Mouse (Mus musculus): ENCODE results near the gene Gpr15.

Gpr15 gene

GRCm38 (mm10) chr16:58718666-58719120 lies at the start of gene Gpr15:
Gene Gpr15, minus strand, starts transcription at chr16:58719070.
- no peak for DNase-seq

DNA sequence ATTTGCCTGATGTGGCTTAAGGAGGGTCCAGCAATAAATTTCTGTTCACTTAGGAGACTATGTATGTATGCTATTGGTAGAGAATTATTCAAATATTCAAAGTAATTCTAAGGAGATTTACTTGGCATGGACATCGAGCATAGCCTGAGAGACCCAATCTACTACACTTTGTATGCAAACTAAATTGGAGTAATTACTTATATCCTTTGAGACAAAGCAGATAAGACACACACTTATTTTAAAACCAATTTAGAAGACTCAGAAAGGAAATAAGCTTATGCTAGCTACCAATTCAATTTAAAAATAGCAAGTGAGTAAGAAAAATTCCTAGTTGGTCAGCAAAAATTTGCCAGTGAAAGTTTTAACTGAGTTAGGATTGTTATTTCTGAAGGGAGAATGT lies 44.2 kb upstream of the Gpr15 start, which contains the start of gene Olfr172:
Gene Olfr172, minus strand, starts transcription at position 101 of the 400 bp plus-strand sequence.
- DNase-seq = no peak

DNA sequence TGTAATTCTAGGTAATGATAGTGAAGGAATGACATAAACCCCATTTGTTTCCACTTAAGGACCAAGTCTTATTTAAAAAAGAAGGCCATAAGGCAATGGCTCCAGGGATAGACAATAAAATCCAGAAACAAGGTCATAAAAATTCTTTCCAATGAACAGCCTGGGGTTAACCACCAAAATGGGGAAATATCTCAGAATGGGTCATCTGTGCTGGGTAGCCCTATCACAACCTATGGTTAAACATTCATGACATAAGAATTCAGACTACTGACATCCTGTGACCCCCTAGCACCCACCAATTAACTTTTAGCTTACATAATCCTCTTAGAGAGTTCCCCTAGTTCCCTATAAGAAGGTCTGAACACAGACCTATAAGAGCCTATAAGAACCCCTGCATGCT lies 37.3 kb upstream of the Gpr15 start:
- DNase-seq = no peak

DNA sequence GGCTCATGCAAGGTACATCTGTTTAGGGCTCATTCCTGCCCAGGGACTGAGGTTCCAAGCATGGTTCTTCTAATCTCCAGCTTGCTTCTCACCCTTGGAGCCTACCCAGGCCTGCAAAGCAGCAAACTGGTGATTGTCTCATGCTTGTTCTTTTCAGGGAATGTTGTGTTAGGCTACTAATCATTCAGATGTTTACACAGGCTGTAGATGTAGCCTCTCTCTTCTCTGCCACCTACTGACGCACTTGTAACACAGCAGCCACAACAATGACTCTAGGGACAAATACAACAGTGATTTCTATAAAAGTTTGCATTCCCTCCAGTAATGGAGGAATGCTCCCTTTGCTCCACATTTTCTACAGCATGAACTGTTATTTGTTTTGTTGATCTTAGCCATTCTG lies 32.4 kb upstream of the Gpr15 start:
- no peak for DNase-seq

DNA sequence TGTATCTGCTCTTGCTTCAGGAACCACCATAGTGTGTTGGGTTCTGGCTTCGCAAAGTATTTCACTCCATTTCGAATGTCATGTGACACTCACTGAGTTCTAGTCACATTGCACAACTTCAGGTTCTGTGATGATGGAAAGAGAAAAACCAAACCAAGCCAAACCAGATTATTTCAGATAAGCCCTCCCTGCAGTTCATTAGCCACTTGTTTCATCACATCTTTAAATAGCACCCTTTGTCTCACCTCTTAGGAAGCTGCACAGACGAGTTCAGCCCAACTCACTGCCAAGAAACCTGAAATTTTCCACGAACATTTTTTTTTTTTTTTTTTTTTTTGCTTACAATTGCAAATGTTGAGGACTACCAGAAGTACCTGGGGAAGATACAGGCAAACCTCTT lies 27.8 kb upstream of the Gpr15 start:
- DNase-seq = no peak

- DNase-seq = no peak
Observed at GRCm38 (mm10) chr16:58740751-58741150, 21.9 kb upstream of the Gpr15 start.

DNA sequence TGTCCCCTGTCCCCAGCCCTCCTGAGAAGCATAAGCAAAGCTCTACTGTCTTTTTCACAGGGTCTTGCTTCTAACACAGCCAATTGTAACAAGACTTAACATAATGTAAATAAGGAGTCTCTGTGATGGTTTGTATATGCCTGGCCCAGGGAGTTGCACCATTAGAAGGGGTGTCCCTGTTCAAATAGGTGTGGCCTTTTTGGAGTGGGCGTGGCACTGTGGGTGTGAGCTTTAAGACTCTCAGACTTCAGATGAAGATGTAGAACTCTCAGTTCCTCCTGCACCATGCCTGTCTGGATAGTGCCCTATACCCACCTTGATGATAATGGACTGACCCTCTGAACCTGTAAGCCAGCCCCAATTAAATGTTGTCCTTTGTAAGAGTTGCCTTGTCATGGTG lies 19.9 kb upstream of the Gpr15 start:
- no peak for DNase-seq

DNA sequence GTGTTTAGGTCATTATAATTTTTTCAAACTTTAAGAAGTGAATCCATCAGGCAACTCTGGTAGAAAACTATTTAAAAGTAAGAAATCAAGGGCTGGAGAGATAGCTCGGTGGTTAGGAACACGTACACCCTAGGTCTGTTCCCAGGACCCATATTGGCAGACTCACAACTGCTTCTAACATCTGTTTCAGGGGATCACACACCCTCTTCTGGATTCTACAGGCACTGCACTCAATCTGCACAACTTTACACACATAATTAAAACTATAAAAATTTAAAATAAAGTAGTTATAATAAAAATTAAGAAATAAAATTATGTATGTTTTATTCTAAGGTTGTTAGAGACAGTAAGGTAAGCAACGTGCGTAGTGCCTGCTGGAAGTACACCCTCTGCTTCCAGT lies 19.3 kb upstream of the Gpr15 start:
- DNase-seq = no peak

DNA sequence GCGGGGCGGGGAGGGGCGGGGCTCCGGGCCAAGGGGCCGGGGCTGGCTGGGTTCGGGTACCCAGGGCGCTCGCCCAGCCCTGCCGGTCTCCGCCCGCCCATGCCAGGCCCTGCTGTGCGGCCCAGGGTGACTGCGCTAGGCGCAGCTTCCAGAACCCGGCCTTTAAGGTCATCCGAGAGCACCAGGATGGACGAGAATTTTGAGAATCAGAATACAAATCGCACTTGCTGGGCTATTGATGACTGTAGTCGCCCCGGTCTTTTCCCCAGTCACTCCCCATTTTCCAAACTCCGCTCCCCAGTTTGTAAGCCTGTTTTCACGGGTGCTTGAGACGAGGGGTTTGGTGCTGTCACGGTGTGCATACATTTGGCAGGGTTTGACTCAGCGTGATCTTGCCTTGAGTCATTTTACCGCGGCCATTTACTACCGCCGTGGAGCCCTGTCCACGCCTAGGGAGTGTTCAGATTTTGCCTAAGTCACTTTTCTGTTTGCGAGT lies 9.4 kb upstream of the Gpr15 start:
- peak; percentile 10 for DNase-seq

GRCm38 (mm10) chr16:58727477-58728131 lies 8.7 kb upstream of the Gpr15 start, which contains the start of gene Cldnd1:
Gene Cldnd1, plus strand, starts transcription at chr16:58727910.
- peak; percentile 98 for DNase-seq

DNA sequence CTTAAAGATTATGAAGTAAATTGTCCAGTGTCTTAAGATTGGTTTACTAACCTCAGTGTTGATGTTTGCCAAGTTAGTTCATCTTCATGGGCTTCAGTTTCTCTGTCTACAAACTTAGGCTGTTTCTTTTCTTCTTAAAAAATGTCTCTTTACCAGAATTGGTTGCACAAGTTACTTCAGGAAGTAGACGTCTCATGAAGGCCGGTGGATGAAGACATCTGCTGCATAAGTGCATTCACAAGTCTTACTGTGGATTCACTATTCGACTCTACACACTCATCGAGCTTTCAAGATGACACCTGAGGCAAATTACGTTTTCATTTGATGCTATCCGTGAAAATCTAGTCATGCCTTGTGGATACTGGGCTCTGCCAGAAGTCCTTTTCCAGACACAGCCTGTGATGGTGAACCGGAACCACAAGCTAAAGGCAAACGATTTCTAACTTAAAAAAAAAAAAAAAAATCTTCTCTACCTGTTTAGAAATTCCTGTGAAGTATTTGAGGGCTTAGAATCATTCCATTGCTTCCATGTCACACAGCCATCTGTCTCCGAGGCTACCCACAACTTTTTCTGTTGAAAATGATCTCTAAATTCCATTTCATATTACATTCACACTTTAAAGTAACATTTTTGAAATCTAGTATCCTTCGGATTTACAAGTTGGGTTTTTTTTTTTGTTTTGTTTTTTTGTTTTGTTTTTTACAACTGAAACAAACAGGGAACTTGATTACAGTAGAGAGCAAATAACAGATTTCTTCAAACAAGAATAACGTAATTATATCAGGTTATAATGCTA lies 8.0 kb upstream of the Gpr15 start:
- DNase-seq = no peak

DNA sequence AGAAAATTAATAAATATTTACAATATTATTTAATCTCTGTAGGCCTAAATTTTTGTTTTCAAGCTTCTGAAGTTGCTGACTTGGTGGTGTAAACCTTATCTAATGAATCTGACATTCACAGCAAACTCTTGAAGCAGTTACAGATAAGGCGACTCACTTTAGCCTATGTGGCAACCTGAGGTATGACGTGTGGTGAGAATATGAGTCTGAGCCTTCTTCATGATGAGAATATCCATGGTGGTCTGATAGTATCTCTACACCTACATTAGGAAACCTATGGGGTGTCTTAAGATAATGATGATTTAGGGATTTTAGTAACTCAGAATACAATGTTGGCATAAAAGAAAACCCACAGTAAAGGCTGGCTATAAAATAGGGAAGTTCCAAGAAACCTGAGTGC lies 3.4 kb upstream of the Gpr15 start:
- no peak for DNase-seq

DNA sequence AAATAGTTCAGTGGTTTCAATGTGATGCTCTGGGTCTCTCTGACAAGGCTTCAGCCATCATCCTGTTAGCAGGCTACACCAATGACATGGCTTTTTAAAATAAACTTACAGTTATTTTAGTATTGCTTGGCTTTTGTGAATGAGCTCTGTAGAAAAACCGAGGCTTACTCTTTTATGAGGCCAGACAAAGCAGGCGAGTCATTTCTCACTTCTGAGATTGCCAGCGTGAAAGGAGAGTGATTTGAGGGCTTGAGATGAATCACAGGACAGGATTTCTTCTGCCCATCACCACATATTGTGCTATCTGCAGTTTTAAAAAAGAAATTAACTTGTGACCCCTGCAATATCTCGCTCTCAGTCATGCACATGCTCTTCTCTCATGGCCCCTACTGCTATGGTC lies 3.9 kb downstream of the Gpr15 start:
- DNase-seq = no peak

GRCm38 (mm10) chr16:58713128-58713527 lies 5.7 kb downstream of the Gpr15 start:
- no peak for DNase-seq

DNA sequence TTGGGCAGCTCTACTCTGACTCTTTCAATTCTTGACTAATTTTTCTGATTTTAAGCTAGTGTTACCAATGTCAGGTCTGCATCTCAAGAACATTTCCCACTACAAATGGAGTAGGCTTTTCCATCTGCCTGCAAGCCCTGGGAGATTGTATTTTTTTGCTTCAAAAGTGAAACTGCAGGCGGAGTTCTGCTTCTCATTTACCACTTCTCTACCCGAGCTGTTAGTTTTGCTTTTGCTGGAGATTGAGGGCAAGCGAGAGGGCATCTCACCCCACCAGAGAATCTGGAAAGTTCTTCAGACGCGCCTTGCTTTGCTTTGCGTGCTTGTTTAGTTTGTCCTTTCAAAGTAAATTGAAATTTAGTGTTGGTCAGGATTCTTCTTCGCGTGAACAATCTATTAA lies 6.6 kb downstream of the Gpr15 start:
- DNase-seq = no peak

GRCm38 (mm10) chr16:58709536-58709935 lies 9.3 kb downstream of the Gpr15 start:
- no peak for DNase-seq

DNA sequence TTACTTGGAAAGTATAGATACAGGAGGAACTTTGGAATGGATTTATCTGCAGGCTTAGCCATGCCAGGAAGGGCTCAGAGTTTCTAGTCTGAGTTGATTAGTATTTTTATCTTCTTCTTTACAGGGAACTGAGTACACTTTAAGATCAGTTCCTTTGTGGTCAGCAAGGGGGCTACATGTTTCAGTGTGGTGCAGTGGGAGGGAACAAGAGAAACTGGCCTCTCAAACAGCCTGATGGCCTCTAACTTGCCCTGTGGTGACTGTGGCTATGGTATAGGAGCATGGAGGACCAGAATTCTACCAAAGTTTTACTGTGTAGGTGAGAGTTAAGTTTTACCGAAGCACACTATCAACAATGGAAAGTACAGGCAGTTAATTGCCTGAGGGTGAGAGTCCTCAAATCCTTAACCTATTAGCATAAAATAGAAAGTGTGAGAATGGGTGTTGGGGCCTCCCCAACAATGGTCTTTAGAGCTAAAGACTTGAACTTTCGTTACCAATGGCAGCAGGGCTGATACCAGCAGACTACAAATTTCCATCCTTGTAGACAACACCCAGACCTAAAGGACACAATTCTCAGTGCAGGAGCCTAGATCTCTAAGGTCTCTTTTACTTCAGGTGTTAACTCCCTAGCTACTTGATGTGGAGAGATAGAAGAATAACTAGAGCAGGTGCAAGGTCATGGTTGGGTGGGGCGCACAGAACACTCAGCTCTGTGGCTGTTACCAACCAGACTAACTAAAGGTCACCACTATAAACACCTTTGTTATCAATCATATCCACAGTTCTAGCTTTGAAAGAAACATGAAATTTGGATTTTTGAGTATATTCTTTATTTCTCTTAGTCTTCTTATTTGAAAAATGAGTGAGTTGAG lies 10.0 kb downstream of the Gpr15 start:
- DNase-seq = no peak

- no peak for DNase-seq
Observed at GRCm38 (mm10) chr16:58707276-58707905, 11.5 kb downstream of the Gpr15 start.

GRCm38 (mm10) chr16:58704999-58705398 lies 13.9 kb downstream of the Gpr15 start:
- DNase-seq = no peak

- peak; percentile 7 for DNase-seq
Observed at GRCm38 (mm10) chr16:58703382-58704124, 15.3 kb downstream of the Gpr15 start.

DNA sequence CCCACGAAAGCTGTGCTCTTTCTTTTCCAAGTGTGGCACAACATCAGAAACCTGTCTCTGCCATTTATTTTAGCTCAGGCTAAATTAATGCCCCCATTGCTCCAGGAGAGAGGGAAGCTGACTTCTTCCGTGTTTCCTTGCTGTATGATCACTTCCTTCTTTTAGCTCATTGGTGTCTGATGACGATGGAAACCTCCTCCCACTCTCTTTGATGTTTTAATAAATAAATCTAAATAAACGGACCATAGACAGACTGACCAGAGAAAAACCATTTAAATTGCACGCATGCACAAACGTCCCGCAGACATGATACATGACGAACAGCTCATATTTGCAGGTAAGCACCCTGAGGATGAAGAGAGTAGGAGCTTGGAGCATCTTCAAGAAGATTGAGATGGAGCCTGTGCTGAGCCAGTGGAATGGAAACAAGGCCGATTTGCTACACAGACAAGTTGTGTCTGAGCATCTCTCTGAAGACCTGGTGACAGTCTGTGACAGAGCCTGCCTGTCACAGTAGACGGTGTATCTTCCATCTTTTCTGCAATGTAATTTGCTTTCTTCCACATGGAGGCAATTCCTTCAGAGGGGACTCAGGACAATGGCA lies 16.4 kb downstream of the Gpr15 start:
- no peak for DNase-seq
